In the genomic region with DNA sequence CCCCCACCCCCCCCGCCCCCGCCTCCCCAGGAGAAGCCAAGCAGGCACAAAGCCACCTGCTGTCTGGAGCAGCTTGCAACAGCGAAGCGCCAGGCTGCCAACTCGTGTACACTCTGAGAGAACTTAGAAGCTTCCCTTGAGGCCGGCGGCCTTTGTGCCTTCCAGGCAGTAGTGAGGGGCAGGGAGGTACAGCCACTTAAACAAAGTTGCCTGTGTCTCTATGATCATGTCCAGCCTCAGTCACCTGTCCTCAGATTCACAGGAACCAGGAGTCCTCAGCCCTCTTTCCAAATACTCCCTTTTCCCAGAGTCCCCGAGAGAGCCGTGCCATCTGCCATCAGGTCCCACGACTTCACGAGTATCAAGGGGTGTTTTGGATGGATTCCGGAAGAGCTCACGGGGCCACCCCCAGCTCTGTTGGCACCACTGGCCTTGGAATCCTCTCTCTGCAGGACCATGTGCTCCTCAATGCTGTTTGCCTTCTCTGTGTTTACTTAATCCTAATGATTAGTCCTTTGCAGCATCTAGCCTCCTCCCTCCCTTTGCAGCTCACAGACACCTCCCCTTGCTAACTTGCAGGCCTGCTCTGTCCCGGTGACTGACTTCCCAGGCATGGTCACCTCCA, we compare ENCODE assay signal across 8 mouse cellular contexts. TPM values are rescaled to one million over a fixed set of nuclear protein-coding genes. Genes with fewer than 3 reads are reported as not detected.
DNase-seq lines count a peak whose midpoint lies in the region; ATAC-seq and TF ChIP-seq lines count a peak whose summit lies in the region.

No protein-coding gene starts in this region.

- H3K4me3 ChIP-seq in neural tube, embryonic 14.5 days (ENCODE audit: low read depth, low read length) = no peak overlapping the region
- H3K4me3 ChIP-seq in neural tube, embryonic 15.5 days (replicated peaks) = no peak overlapping the region
- H3K4me3 ChIP-seq in layer of hippocampus, adult 2 months = no peak overlapping the region
- H3K4me3 ChIP-seq in stomach, embryonic 16.5 days (replicated peaks; ENCODE audit: low read length) = no peak overlapping the region

- H3K4me2 ChIP-seq in neural tube, embryonic 14.5 days (ENCODE audit: low read depth, low read length) = no peak overlapping the region
- no peak overlapping the region for H3K4me2 ChIP-seq in neural tube, embryonic 15.5 days
- H3K4me2 ChIP-seq in stomach, embryonic 16.5 days (ENCODE audit: low read depth, low read length) = no peak overlapping the region

- H3K27me3 ChIP-seq in neural tube, embryonic 14.5 days (ENCODE audit: control insufficient read depth, insufficient read depth, low read length) = no peaks in the 10 kb centered on the region
- H3K27me3 ChIP-seq in neural tube, embryonic 15.5 days (replicated peaks) = no peaks in the 10 kb centered on the region
- H3K27me3 ChIP-seq in stomach, embryonic 16.5 days (ENCODE audit: control insufficient read depth, insufficient read depth, low read length) = no peaks in the 10 kb centered on the region

- H3K9ac ChIP-seq in neural tube, embryonic 14.5 days (replicated peaks; ENCODE audit: low read depth, low read length) = no peak overlapping the region
- H3K9ac ChIP-seq in neural tube, embryonic 15.5 days (replicated peaks) = no peak overlapping the region
- H3K9ac ChIP-seq in stomach, embryonic 16.5 days (ENCODE audit: low read length) = peak overlapping the region; percentile 21; the same call in 1 of the 2 replicates

- peak; percentile 33 for DNase-seq in adrenal gland, adult 2 months
- no peak for DNase-seq in adrenal gland, adult 8-10 months
- peak in 1 of 2 experiments; percentile 51 for DNase-seq in layer of hippocampus, adult 2 months (ENCODE audit: low spot score in 2 of 2)
- no peak for DNase-seq in heart, postnatal 4 days
- DNase-seq in gastrocnemius, adult 8-10 months (ENCODE audit: low spot score in 2 of 2) = no peak

- peak; percentile 44; the same call in 1 of the 2 replicates for ATAC-seq in neural tube, embryonic 14.5 days (ENCODE audit: low read depth)
- ATAC-seq in neural tube, embryonic 15.5 days (ENCODE audit: low FRiP score) = no peak
- ATAC-seq in stomach, embryonic 16.5 days (ENCODE audit: insufficient read depth, low FRiP score) = no peak

- no peaks in the 10 kb centered on the region; the same call in 1 of the 2 replicates for H3K4me1 ChIP-seq in neural tube, embryonic 14.5 days (ENCODE audit: control insufficient read depth, insufficient read depth, low read length)
- peaks cover 6% of the 10 kb centered on the region; the same call in 1 of the 2 replicates for H3K4me1 ChIP-seq in neural tube, embryonic 15.5 days
- H3K4me1 ChIP-seq in stomach, embryonic 16.5 days (ENCODE audit: control insufficient read depth, insufficient read depth, low read length) = peaks cover 7% of the 10 kb centered on the region; the same call in 1 of the 2 replicates

- H3K36me3 ChIP-seq in neural tube, embryonic 14.5 days (ENCODE audit: control insufficient read depth, insufficient read depth, low read length) = no peaks in the 10 kb centered on the region
- no peaks in the 10 kb centered on the region for H3K36me3 ChIP-seq in neural tube, embryonic 15.5 days
- no peaks in the 10 kb centered on the region for H3K36me3 ChIP-seq in stomach, embryonic 16.5 days (ENCODE audit: control insufficient read depth, insufficient read depth, low read length)

- WGBS in neural tube, embryonic 14.5 days = 36% methylated on average over 14 of the region's 14 CpGs
- 37% methylated on average over 14 of the region's 14 CpGs for WGBS in neural tube, embryonic 15.5 days
- 35% methylated on average over 12 of the region's 14 CpGs for WGBS in stomach, embryonic 16.5 days

- H3K27ac ChIP-seq in neural tube, embryonic 14.5 days (ENCODE audit: low read depth, low read length) = no peak overlapping the region
- no peak overlapping the region for H3K27ac ChIP-seq in neural tube, embryonic 15.5 days (replicated peaks)
- H3K27ac ChIP-seq in layer of hippocampus, adult 2 months = peak overlapping the region; percentile 75
- H3K27ac ChIP-seq in stomach, embryonic 16.5 days (ENCODE audit: low read length) = no peak overlapping the region

- H3K9me3 ChIP-seq in neural tube, embryonic 14.5 days (ENCODE audit: control insufficient read depth, low read length) = no peaks in the 10 kb centered on the region
- H3K9me3 ChIP-seq in neural tube, embryonic 15.5 days (replicated peaks) = no peaks in the 10 kb centered on the region
- H3K9me3 ChIP-seq in stomach, embryonic 16.5 days (replicated peaks; ENCODE audit: control insufficient read depth, low read length) = no peaks in the 10 kb centered on the region

- no peak for TF ChIP-seq CTCF in layer of hippocampus, adult 2 months (conservative IDR thresholded peaks at IDR 0.05)

RNA-seq across cellular contexts. Expression of gene Mturn, which starts 38.4 kb away (rescaled TPM):
- total RNA-seq in adrenal gland, adult 2 months (2021) = 10 to 100 TPM; 10.0 to 21.1 TPM
- 11.1 and 18.6 TPM in 2 replicates for polyA plus RNA-seq in adrenal gland, adult 2 months (2012; rRNA removed)
- total RNA-seq in adrenal gland, adult 8-10 months (2022) = 10 to 100 TPM; 15.6 to 30.6 (median 20.3) TPM
- 91.3 and 110 TPM in 2 replicates for polyA plus RNA-seq in neural tube, embryonic 14.5 days (2014; fragmentation: Nextera tagmentation; extraction: Ambion mirVana)
- polyA plus RNA-seq in neural tube, embryonic 15.5 days (2015; fragmentation: Nextera tagmentation; extraction: Ambion mirVana) = 62.7 and 75.0 TPM in 2 replicates
- total RNA-seq in layer of hippocampus, adult 2 months (2021) = 100 to 1,000 TPM; 147 to 151 TPM
- 9.5 and 10.1 TPM in 2 replicates for polyA plus RNA-seq in stomach, embryonic 16.5 days (2015; fragmentation: Nextera tagmentation; extraction: Ambion mirVana)
- 1 to 10 TPM; 6.0 to 9.1 TPM for total RNA-seq in heart, postnatal 4 days (2021)
- 1 to 10 TPM; 4.8 to 6.6 (median 6.1) TPM for total RNA-seq in gastrocnemius, adult 8-10 months (2022)

Comparison
In these comparisons a context has a peak if more than half of its experiments do, and no peak if none do; other contexts are left out.
1. RNA of gene Mturn, which starts 38.4 kb away (total RNA-seq): 147 to 151 TPM in layer of hippocampus, adult 2 months; 15.6 to 30.6 TPM in adrenal gland, adult 8-10 months, 10.0 to 21.1 TPM in adrenal gland, adult 2 months, 6.0 to 9.1 TPM in heart, postnatal 4 days and 4.8 to 6.6 TPM in gastrocnemius, adult 8-10 months; every median in the first group is over 4 times any median in the second.